Mouse (Mus musculus) lung, postnatal 36 days (tissue): Measurements from ENCODE around the gene Exoc2.

Experiments
- DNase-seq: peaks from one replicate; pipeline ENCODE4 v3.0.0; 2022; ENCODE audit warnings: mixed read lengths

Gene Exoc2

DNA sequence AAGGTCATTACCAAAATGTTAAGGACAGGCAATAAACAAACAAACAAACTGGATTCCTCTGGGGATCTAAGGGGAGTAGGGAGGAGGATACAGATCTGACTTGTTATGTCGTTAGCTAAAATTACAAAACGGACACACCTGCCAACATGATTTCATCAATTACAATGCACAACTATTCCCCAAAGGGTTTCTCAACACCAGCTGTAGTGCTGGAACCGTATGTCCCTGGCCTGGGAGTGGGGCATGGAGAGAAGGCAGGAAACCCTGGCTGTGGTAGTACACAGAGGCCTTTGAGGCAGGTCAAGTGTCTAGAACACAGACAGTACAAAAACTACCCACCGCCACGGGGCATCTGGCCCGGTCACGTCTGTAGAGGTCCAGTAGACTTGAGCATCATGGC, 164.7 kb downstream of the Exoc2 start:
- no peak for DNase-seq

DNA sequence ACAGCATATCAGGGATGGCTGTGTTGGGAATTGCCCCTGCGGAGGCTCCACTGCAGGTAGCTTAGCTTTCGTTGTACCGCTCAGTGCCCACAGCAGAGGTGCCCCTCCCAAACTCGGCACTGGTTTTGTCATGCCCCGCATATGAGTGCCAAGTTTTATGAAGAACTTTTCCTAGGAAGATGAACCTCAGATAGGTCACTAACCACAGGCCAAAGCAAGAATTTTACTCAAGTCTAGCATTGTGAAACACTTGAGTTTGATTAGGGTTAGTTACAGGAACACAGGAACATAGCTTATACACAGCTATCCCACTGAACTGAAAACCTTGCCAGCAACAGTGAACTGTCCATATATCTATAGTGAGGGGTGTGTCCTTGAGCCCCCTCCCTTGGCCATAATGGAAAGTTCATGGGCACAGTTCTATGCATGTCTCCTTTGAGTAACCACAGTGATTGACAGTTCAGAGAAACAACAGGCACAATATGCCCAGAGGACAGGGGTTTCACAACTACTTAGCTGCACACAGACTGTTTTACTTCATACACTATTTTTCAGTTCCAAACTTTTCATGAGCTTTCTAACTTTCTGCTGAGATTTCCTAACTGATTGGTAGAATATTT, 171.4 kb downstream of the Exoc2 start:
- DNase-seq = no peak

DNA sequence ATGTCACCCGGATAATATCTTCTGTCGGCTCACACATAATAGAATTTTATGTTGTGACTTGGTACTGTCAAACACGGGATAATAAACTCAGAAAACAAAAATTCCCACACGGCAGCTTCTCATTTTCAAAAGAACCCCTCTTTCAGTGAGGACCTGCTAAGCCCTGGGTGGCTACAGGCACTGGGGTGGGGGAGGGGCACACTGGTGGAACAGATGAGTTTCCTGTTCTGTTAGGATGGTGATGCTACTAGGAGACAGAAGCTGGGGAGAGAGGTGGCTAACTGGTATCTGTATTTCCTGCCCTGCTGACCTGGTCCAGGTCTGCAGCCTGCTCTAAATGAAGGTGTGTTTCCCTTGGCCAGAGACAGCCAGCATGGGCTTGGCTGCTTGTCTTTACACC, 172.0 kb downstream of the Exoc2 start:
- DNase-seq = no peak

- no peak for DNase-seq
These were observed 177.9 kb downstream of the Exoc2 start for GRCm38 (mm10) chr13:30795960-30796359.

DNA sequence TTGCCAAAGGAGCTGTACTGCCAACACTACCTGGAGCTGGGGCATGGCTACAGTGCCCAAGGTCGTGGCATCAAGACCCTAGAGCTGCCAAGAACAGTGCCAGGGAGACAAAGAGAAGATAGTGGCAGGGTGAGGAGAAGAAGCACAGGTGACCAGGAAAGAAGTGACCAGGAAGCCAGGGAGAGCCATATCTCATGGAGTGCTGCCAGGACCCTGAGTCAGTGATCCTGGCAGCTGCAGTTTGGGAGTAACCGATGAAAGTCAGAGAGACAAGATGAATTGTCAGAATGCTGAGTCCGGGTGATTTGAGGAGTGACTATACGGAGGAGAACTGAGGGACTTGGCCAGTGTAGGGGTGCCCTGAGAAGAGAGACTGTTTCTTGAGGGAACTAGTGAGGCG, 180.3 kb downstream of the Exoc2 start:
- DNase-seq = no peak

GRCm38 (mm10) chr13:30793196-30793595, 180.7 kb downstream of the Exoc2 start:
- DNase-seq = no peak

- no peak for DNase-seq
These were observed 181.2 kb downstream of the Exoc2 start for GRCm38 (mm10) chr13:30792741-30793140.

- DNase-seq = peak; percentile 21
These were observed 181.6 kb downstream of the Exoc2 start for GRCm38 (mm10) chr13:30792308-30792707.

- no peak for DNase-seq
These were observed 183.9 kb downstream of the Exoc2 start for GRCm38 (mm10) chr13:30790016-30790415.

GRCm38 (mm10) chr13:30788421-30788820, 185.5 kb downstream of the Exoc2 start:
- DNase-seq = no peak

GRCm38 (mm10) chr13:30787960-30788359, 185.9 kb downstream of the Exoc2 start:
- no peak for DNase-seq

- DNase-seq = no peak
These were observed 186.3 kb downstream of the Exoc2 start for GRCm38 (mm10) chr13:30787556-30787955.

- no peak for DNase-seq
These were observed 186.9 kb downstream of the Exoc2 start for GRCm38 (mm10) chr13:30787036-30787320.

DNA sequence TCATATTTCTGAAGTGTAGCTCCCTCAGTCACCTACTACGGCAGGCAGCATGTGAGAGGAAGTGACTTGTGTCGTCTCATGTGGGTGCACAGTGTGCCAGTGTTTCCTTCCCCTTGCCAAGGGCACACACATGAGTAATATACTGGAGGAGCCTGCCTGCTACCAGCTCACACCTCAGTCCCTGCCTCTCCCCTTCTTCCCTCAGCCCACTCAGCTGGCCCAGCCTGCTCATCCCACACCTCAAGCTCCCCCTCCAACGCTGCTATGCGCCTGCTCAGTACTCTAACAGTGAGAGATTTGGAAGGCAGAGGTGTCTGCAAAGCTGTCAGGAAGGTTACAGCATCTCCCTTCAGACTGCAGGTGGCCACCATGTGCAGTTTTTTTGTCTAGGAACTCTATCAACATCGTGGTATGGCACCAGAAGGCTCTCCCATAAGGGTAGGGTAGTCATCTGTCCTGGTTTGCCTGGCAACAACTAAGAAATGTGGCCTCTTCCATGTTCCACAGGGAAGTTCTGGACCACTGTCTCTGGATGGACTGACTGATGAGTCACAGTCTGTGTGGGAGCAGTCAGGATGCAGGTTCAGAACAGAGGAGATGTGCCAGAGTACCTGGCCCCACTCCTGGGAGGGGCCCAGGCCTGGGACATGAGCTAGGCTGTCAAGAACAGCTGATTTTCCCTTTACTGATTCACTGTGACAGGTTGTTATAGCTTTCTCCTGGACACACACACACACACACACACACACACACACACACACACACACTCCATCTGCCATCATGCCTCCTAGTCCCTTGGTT, 187.5 kb downstream of the Exoc2 start:
- DNase-seq = peak; percentile 38

- peak; percentile 26 for DNase-seq
These were observed 188.4 kb downstream of the Exoc2 start for GRCm38 (mm10) chr13:30785423-30786040.

GRCm38 (mm10) chr13:30782419-30782818, 191.5 kb downstream of the Exoc2 start:
- DNase-seq = no peak

DNA sequence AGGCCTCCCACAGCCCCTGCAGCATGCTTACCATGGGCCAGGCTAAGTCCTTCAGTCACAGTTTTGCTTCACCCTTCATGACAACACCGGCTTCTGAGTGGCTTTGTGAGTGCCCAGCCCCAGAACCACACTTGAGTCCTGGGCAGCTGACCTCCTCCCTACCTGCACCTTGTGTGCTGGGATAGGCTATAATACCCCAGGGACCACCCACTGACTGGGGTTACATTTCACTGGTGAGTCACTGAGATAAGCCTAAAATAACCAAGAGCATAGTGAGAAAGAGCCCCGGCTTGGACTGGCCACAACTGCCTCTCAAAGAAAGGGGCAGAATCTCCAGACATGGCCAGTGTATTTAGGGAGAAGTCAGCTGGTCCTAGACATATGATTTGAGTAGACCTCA, 192.0 kb downstream of the Exoc2 start:
- DNase-seq = no peak

DNA sequence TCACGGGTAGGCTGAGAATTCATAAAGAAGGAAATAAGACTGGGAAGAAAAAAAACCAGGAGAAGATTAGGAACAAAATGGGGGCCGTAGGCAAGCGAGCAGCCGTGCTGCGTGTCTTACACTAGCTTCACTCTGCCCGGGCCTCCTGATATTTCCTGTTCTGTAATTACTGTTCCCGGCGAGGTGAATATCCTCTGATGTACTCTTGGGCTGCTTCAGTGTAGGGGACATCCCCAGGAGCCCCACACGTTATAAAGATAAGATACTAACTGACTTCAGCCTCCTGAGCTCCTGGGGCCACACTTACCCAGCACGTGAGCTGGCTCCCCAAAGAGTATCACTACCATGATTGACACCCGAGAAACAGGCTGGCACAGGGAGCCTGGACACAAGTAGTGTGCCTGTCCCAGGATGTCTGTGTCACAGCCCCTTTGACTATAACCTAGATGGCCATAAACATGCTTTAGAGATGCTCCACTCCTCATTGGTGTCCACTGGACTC, 196.2 kb downstream of the Exoc2 start:
- DNase-seq = no peak

DNA sequence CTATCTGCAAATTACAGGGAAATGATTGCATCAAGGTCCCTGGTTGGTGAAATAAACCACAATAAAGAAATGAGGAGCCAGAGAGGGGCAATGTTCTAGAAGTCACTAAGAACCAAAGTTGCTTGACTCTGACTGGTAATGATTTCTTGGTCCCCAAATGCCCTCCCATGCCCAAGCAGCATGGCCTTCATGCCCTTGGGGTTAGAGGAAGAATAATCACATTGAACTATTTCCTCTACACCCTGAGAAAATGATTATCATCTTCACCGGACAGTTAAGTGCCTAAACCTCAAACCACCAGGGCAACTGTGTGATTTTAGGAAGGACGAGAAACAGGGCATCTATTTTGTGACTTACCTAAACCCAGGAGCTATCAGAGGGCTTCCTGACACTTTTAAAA, 197.9 kb downstream of the Exoc2 start:
- DNase-seq = no peak

DNA sequence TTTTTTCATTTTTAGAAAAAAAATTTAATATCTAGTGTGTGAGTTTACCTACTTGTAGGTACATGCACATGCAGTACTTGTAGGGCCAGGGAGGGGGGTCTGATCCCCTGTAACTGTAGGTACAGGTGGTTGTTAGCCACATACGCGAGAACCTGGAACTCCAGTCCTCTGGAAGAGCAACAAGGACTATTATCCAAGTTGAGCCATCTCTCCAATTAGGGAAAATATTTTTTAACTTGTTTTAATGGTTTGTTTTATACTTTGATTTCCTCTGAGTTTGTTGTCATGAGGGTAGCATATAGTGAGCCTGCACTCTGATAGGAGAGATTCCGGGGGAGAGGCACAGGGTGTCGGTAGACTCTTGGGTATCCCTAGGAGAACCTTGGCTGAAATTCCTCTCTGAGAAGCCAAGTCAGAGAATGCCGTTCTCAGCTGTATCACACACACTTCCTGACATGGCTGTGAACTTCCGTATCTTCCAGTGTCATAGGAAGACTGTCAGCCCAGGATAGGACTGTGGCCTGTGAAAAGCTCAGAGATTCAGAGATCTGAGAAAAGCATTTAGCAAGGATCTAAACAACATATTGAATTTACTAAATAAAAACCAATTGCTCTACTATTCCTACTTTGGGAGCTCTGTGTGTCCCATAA, 206.3 kb downstream of the Exoc2 start:
- DNase-seq = no peak

- DNase-seq = no peak
These were observed 207.0 kb downstream of the Exoc2 start for GRCm38 (mm10) chr13:30766636-30767476.

DNA sequence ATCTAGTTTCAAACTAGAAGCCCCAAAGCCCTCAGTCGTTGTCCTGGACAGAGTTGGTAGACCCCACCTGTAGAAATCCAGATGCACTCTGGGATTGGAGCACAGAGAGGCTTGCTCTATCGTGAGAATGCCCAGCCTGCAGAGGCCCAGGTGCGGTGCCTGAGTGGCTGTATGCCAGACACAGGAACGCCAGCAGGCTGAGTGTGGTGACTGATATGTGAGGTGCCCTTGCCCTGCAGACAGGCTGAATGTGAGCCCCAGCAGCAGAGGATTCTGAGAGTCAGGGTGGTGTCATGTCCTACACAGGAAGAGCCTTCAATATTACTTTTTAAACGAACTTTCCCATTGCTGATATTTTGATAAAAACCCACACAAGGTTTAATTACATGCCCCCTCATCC, 208.0 kb downstream of the Exoc2 start:
- no peak for DNase-seq
